Mouse (Mus musculus): Measurements from ENCODE around the gene Rad51ap2. TPM values are rescaled to one million over a fixed set of nuclear protein-coding genes. Genes with fewer than 3 reads are reported as not detected.

Rad51ap2 gene
- polyA plus RNA-seq, 1 experiment: 0.67 TPM

DNA sequence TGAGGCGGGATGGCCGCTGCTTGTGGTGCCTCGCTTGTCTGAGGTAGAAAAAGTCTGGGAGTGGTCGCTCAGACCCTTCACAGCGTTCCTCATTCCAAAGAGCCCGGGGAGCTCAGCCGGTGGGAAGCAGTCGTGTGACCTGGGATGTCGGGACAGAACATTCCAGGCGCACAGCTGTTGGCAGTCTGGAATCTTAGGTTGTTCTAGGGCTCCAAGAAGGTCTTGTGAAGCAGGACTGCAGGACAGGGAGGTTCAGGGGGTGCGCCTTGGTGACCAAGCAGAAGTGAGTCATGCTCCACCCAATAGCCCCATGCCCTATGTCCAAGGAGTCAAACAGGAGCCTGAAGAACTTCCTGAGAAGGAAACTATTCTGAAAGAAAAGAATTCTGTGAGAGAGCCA lies 334 bp downstream of the Rad51ap2 start:
- Histone ChIP-seq H3K27me3 (ENCODE audit: control insufficient read depth, insufficient read depth, low read length) (no peaks in the 10 kb centered on the region), H3K36me3 (ENCODE audit: control insufficient read depth, insufficient read depth, low read length) (no peaks in the 10 kb centered on the region), H3K27ac (ENCODE audit: control insufficient read depth, insufficient read depth, low read depth, low read length) (peak overlapping the region; percentile 55), H3K4me3 (ENCODE audit: control insufficient read depth, low read depth, low read length) (peak overlapping the region; percentile 74), H3K4me1 (ENCODE audit: control insufficient read depth, insufficient read depth, low read length) (peaks cover 5% of the 10 kb centered on the region)
- TF ChIP-seq CTCF (IDR thresholded peaks at IDR 0.05; ENCODE audit: control insufficient read depth, insufficient read depth, insufficient replicate concordance, low read depth, low read length): no peak
- no peak; the same call in 1 of the 2 replicates for TF ChIP-seq POLR2A (IDR thresholded peaks at IDR 0.05; ENCODE audit: control insufficient read depth, low read depth, low read length)

DNA sequence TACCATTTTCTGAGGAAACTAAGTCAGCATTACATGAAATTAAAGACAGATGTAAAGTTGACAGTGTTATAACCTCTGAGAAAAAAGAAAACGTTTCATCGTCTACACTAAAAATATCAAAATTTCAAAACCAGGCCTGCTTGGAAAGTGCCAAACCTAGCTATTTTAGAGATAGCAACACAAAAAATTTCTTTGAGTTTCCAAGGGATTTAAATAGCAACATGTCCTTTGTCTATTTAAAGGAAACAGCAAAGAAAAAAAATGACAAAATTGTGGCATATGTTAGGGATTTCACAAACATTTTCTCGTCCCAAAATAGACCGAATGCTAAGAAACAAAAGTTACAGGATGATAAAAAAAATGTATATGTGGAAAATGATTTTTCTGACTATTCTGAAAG lies 753 bp downstream of the Rad51ap2 start:
- H3K27me3 ChIP-seq (ENCODE audit: control insufficient read depth, insufficient read depth, low read length): no peaks in the 10 kb centered on the region
- TF ChIP-seq POLR2A (IDR thresholded peaks at IDR 0.05; ENCODE audit: control insufficient read depth, low read depth, low read length) (no peak), CTCF (IDR thresholded peaks at IDR 0.05; ENCODE audit: control insufficient read depth, insufficient read depth, insufficient replicate concordance, low read depth, low read length) (no peak)
- H3K27ac ChIP-seq (ENCODE audit: control insufficient read depth, insufficient read depth, low read depth, low read length): no peak overlapping the region
- H3K4me3 ChIP-seq (ENCODE audit: control insufficient read depth, low read depth, low read length): no peak overlapping the region
- H3K4me1 ChIP-seq (ENCODE audit: control insufficient read depth, insufficient read depth, low read length): peaks cover 5% of the 10 kb centered on the region
- H3K36me3 ChIP-seq (ENCODE audit: control insufficient read depth, insufficient read depth, low read length): no peaks in the 10 kb centered on the region

Other genes with a start within 250 kb of the Rad51ap2 start
- not detected in 2 replicates for gene Msgn1, start 247.1 kb upstream of the Rad51ap2 start, polyA plus RNA-seq (2012; rRNA removed)
- gene Gen1, start 190.3 kb upstream of the Rad51ap2 start, polyA plus RNA-seq (2012; rRNA removed): 0.97 and 1.0 TPM in 2 replicates
- gene Smc6, start 190.2 kb upstream of the Rad51ap2 start, polyA plus RNA-seq (2012; rRNA removed): 38.1 and 41.3 TPM in 2 replicates
- gene Vsnl1, start 19.5 kb upstream of the Rad51ap2 start, polyA plus RNA-seq (2012; rRNA removed): not detected in 2 replicates